Mouse (Mus musculus) CH12.LX (cell line): ENCODE measurements around the gene Nwd2.

Experiments used
- CHD2 ChIP-seq: IDR thresholded peaks from 2 replicates; pipeline ENCODE4 v1.6.1; 2011; ENCODE audit warnings: low read length, improper control_type of control experiment
- CTCF ChIP-seq, 2 experiments: IDR thresholded peaks in 1 of 2; conservative IDR thresholded peaks in 1 of 2; 2 replicates each; pipeline ENCODE4 v1.5.1; 2011 to 2012; ENCODE audit warnings: low read depth in 2 of 2, low read length in 2 of 2, improper control_type of control experiment in 1 of 2, inconsistent platforms in 1 of 2, mild to moderate bottlenecking in 1 of 2, moderate library complexity in 1 of 2
- EP300 ChIP-seq: IDR thresholded peaks from 2 replicates; pipeline ENCODE4 v1.6.1; 2011; ENCODE audit warnings: low read length, improper control_type of control experiment
- HCFC1 ChIP-seq: IDR thresholded peaks from 2 replicates; pipeline ENCODE4 v1.6.1; 2012; ENCODE audit warnings: low read depth, mild to moderate bottlenecking, inconsistent platforms, low read length, improper control_type of control experiment
- POLR2A ChIP-seq: IDR thresholded peaks from 2 replicates; pipeline ENCODE4 v1.6.1; 2011; ENCODE audit warnings: low read depth, mild to moderate bottlenecking, improper control_type of control experiment, low read length
- SMC3 ChIP-seq: IDR thresholded peaks from 2 replicates; pipeline ENCODE4 v1.6.1; 2011; ENCODE audit warnings: low read depth, low read length, improper control_type of control experiment

DNA sequence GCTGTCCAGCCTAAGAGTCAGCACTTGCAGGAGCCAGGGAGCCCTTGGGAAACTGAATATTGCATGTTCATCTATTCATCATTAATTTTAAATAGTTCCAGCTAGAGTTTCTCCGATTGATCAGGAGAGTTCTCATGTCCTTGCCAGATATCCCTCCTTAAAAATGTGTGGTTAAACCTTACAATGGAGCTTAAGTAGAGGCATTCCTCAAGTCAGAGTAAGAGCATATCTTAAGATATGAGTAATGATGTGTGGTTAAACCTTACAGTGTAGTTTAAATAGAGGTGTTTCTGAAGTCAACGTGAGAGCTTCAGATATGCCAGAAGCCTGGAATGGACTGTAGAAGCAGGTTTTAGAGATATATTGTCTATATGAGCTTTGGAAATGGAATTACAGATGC is 94.5 kb downstream of the Nwd2 start:
- TF ChIP-seq POLR2A (no peak), EP300 (no peak), CTCF (conservative IDR thresholded peaks at IDR 0.05 in 1 of 2, IDR thresholded peaks at IDR 0.05 in 1 of 2; ENCODE audit: low read depth in 2 of 2, low read length in 2 of 2) (no peak), HCFC1 (no peak), CHD2 (no peak), SMC3 (no peak)
